Mouse (Mus musculus) lung, postnatal 36 days (tissue): ENCODE measurements around the gene Bricd5.

Experiments
- DNase-seq: peaks from one replicate; pipeline ENCODE4 v3.0.0; 2022; ENCODE audit warnings: mixed read lengths

The Bricd5 gene

GRCm38 (mm10) chr17:24463374-24464133, 10.1 kb upstream of the Bricd5 start:
- DNase-seq: no peak

DNA sequence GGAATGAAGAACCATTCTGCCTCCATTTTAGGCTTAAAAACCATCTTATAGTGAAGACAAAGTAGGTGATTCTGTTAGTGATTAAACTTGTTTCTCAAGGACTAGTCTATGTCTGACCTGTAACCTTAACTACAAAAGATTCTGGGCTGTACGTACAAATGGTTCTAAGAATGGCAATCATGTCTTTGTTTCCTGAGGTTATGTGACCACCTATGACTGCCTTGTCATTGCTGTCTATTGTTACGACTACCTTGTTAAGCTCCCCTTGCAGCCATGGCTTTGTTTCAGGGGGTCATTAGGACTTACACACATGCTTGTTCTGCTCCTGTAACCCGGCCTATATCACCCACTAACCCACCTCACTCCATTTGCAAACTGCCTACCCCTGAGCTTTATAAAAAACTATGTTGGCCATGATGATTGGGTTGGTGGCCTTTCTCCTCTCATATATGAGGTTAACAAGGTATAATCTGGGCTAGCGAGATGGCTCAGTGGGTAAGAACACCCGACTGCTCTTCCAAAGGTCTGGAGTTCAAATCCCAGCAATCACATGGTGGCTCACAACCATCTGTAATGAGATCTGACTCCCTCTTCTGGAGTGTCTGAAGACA, 4.9 kb upstream of the Bricd5 start:
- no peak for DNase-seq

DNA sequence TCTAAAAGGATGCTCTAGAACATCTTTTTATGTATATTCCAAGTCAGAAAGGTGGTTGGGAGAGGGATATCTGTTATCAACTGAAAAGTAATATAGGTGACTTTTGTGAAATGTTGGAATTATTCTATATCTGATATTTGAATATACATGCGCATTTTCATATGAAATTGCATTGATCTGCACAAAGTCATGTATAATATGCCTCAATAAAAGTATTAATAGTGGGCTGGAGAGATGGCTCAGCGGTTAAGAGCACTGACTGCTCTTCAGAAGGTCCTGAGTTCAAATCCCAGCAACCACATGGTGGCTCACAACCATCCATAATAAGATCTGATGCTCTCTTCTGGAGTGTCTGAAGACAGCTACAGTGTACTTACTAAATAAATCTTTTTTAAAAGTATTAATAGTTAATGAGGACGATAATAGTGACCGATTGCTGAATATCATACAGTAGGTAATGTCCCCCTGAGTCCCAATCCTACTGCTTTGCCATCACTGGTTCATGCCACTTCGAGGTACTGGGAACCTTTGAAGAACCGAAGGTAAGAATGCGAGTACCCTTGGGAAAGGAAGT, 4.3 kb upstream of the Bricd5 start:
- DNase-seq: no peak

DNA sequence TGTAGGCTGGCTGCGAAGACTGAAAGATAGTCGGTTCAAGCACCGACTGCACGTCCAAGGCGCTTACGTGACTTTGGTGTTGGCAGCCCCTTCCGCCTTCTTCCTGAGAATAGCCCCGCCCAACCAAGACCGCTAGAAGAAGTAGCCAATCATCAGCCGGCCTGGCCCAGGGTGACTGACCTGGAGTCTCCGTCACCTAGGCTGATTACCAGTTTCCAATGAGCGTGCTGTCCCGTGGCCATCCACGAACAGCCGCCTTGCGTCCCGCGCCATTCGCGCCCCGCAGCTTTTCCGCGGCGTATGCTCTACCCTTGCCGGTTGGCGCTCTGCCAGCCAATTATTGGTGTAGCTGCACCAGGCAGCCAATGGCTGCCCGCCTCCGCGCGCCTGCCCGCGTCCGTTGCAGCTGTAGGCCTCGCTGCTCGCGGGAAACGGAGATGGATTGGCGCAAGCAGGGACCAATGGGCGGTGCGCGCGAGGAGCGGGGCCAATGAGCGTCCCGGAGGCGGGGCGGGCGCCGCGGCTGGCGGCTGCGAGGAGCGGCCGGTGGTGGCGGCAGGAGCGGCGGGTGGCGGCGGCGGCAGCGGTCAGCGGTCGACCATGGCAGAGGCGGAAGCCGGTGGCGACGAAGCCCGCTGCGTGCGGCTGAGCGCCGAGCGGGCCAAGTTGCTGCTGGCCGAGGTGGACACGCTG, 3.6 kb upstream of the Bricd5 start, which contains the start of the genes E4f1 and Pgp:
E4f1 (minus strand) TSS at position 404 of the 693 bp plus-strand sequence.
Pgp (plus strand) TSS at position 483 of the 693 bp plus-strand sequence.
- peak; percentile 99 for DNase-seq

GRCm38 (mm10) chr17:24470701-24471527, 2.8 kb upstream of the Bricd5 start:
- no peak for DNase-seq

DNA sequence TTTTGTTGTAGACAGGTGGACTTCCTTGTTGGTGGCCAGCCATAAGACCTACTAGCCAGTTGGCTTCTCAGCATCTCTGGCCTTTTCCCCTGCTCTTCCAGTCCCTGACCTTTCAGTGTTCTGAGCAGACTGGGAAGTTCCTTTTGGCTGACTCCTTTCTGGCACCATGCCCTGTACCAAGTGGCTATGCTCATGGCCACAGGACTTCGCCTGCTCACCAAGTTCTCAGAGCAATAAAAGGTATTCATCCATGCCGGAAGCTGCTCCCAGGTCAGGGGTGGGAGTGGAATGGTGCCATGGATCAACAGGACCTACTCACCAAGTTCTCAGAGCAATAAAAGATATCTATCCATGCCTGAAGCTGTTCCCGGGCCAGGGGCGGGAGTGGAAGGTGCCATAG, 1.2 kb upstream of the Bricd5 start:
- DNase-seq: peak; percentile 76

GRCm38 (mm10) chr17:24474557-24474956, 873 bp downstream of the Bricd5 start:
- DNase-seq: no peak

GRCm38 (mm10) chr17:24475586-24475985, 1.9 kb downstream of the Bricd5 start:
- DNase-seq: no peak

DNA sequence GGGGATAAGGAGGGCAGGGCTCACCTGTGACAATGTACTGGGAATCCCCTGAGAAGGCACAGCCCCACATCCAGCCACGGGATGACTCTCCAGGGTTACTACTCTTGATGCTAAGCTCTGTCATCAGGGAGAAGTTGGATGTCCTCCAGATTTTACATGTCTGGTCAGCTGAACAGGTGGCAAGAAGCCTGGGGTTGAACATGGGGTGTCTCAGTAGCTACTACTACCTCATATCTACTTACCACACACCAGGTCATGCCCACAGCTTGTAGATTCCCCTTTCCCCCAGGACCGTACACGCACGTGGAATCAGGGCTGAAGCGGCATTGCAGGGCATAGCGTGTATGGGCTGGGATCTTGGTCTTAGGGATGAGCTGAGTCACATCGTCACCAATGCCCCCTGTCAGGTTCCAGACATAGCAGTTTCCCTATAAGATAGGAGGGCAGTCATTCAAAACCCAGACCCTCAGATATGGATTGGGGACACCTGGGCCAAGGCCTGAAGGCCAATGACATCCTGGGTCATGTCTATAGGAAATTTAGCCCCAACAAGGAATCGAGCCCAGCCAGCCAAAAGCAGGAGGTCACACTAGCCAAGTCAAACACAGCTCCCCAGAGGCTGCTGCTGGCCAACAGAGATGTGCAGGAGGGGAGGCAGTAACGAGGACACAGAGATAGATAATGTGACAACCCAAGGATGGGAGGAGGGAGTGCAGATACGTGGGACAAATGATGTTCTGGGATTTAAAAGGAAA, 2.5 kb downstream of the Bricd5 start:
- DNase-seq: no peak

- DNase-seq: no peak
Observed at GRCm38 (mm10) chr17:24477053-24477984, 3.6 kb downstream of the Bricd5 start.

DNA sequence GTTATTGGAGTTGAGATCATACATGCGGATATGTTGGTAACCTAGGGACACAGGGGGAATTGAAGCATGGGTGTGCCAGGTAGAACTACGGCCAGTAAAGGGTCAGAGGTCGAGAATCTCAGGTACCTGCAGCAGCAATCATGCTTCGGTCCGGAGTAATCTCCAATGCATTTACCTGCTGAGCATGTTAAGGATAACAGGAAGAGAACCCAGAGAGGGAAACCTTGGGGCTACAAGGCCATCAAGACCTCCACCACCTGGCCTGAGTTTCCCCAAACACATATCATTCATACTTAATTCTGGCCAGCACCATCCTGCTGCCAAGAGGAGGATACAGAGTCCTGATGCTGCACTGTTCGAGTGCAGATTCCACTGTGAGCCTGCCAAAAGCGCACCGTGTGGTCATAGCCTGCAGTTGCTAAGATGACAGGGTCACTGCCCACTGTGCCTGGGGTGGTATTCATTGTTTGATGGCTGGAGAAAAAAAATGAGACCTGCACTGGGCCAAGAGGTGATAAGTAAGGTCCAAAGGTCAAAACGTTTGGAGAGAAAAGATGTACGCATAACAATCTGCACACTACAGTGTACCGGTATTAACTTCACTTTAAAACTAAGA, 4.4 kb downstream of the Bricd5 start:
- no peak for DNase-seq

DNA sequence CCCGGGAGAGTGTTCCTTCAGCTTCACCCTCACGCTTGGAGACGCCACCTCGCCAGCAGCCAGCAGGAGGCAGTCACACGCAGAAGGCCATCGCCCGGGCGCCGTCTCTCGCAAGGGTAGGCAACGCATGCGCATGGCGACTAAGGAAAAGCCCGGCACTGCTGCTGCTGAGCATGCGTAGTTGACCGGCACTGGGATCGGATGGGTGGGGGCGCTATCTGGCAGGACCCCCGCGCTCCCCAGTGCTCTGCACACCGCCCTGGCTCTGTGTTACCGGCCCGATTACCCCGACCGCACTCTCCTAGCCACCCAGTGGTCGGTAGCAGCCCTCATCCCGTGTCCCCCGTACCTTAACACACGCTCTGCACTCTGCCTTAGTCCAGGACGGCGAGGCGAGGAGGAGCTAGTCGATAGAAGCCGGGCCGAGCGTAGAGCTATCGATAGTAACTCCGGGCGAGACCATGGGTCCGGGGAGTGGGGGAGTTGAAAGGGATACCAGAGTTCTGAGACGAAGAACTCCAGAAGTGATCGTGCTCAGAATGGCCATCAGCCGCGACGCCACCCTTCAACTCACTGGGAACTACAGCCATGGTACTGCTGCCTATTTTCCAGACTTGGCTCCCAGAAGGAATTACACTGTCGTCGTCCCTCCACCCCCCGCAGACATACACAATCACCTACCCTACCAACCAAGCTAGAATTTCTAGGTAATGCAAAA, 5.1 kb downstream of the Bricd5 start, which contains the start of gene Mlst8:
Mlst8 (minus strand) TSS at position 416 of the 718 bp plus-strand sequence.
- peak; percentile 98 for DNase-seq

DNA sequence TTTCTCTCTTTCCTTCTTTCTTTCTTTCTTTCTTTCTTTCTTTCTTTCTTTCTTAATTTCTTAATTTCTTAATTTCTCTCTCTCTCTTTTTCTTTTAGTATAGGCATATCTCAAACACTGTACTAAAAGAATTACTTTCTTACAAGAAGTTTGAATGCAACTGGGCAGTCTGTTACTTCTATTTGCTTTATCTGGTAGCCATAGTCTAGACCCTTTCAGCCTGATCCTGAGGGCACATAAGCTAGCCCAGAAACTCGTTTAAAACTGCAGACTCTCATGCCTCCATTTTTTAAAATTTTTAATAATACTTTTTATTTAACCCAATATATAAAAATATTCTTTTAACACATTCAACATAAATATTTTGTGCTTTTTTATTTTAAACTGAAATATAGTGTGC, 5.7 kb downstream of the Bricd5 start:
- DNase-seq: no peak

DNA sequence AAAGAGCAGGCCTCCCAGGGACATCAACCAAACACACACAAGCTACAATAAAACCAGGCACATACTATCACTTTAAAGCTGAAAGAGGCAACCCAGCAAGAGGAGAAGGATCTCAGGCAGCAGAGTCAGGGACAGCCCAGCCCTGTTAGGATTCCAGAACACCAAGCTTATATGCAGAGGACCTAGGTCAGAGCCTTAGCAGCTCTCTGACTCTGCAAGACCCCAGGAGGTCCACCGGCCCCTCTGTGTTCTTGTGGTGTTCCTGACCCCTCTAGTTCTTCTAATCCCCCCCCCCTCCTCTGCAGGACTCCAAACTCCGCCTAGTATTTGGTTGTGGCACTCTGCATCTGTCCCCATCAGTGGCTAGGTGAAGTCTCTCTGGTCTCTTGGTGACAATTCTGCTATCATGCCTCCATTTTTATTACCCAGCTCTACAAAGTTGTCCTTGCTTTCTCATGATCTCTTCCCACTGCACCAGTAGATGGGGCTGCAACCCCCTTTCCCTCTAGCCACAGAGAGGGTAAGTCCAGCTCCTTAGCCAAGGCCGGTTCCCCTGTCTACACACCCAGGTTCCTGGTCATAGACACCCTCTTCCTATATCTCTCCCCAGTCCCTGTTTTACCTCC, 6.6 kb downstream of the Bricd5 start:
- DNase-seq: no peak

- DNase-seq: no peak
Observed at GRCm38 (mm10) chr17:24481027-24481815, 7.5 kb downstream of the Bricd5 start.

GRCm38 (mm10) chr17:24483495-24483894, 9.8 kb downstream of the Bricd5 start:
- no peak for DNase-seq

GRCm38 (mm10) chr17:24485090-24485860, 11.6 kb downstream of the Bricd5 start:
- no peak for DNase-seq
